Mouse (Mus musculus): ENCODE results near the gene Arl15.

GRCm38 (mm10) chr13:114138921-114139320 is 344.6 kb downstream of the Arl15 start:
- no peak for TF ChIP-seq GATA1 (IDR thresholded peaks at IDR 0.05; ENCODE audit: borderline replicate concordance, low read length)
- no peak for TF ChIP-seq FLI1 (IDR thresholded peaks at IDR 0.05; ENCODE audit: low read length)
